Mouse (Mus musculus) heart, postnatal 4 days (tissue): ENCODE measurements around the gene R3hcc1l. TPM values are rescaled to one million over a fixed set of nuclear protein-coding genes. Genes with fewer than 3 reads are reported as not detected.

Experiments used
- DNase-seq: peaks from one replicate; pipeline ENCODE4 v3.0.0; 2021
- total RNA-seq, 2 experiments: library from RNA; stranded (reverse); gene quantifications; 2 replicates each; pipeline ENCODE4 v1.2.3; 2021

R3hcc1l gene
- total RNA-seq, 2 experiments from 2014 or later = 17.7 to 18.0 TPM

- no peak for DNase-seq
Measured at GRCm38 (mm10) chr19:42601445-42601844, 82.9 kb downstream of the R3hcc1l start.

GRCm38 (mm10) chr19:42602041-42602440 lies 83.5 kb downstream of the R3hcc1l start:
- DNase-seq = no peak

DNA sequence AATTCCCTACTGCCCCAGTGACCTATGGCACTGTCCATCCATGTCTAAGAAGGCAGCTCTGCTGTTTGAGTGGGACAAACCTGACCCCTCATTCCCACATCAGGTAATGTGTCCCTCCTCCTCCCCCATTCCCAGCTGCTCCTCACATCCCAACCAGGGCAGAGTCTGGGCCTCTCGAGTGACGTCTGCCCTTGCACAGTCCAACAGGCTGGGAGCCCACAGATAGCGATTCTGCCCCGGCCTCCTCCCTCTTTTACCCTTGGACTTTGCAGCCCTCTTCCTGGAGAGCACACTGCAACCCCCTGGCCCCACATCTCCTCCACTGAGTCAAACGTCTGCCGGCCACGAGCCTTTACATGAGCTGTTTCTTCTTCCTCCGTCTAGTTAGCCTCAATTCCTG lies 84.0 kb downstream of the R3hcc1l start:
- no peak for DNase-seq

DNA sequence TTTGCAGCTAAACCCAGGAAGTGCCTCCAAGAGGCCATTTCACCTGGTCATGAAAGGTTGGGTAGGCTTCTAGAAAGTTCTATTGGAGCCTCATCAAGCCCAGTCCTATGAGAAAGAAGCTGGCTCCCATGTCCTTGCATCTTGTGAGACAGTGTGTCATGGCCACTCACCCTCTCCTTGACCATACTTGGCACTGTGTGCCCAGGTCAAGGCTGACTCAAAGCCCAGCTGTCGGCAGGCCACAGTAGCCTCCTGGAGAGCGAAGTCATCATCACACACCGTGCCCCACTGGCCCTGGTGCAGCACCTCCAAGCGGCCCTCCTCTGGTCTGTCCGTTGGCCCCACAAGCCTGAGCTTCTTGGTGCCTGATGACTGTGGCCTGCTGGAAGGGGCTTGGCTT lies 89.5 kb downstream of the R3hcc1l start:
- DNase-seq = no peak

GRCm38 (mm10) chr19:42609716-42610115 lies 91.2 kb downstream of the R3hcc1l start:
- no peak for DNase-seq

DNA sequence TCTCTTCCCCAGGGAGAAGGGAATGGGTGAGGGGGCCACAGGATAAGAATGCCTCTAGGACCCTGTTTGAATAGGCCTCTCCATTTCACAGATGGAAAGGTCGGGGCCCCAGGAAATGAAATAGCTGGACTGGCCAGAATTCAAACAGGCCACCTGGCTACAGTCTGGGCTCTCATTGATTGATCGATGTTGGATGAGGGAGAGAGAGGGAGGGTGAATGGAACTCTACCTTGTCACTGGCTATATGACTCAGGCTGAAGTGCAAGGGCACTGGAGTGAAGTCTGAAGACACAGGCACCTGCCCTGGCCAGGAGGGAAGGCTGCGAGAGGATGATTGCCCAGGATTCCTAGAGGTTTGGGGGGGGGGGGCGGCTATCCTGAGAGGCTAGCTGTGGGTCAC lies 93.2 kb downstream of the R3hcc1l start:
- no peak for DNase-seq

DNA sequence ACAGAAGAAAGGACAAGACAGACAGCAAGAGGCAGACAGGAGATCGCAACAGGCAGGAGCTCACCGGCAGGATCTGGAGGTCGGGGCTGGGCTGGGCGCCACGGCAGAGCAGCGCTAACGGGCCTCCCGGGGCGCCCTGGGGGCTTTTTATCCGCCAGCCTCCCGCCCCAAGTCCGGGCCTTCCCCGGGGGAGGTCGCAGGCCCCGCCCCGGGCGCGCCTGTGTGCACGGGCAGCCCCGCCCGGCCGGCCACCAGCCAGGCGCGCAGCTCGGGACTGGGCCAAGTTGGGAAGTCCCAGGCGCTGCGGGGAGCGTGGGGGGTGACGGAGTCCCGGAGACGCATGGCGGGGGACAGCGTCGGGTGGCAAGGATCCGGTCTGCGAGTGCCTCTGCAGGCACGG lies 94.1 kb downstream of the R3hcc1l start, which contains the start of gene Loxl4:
TSS of gene Loxl4 (minus strand) at position 160 of the 400 bp plus-strand sequence.
- peak; percentile 79 for DNase-seq

DNA sequence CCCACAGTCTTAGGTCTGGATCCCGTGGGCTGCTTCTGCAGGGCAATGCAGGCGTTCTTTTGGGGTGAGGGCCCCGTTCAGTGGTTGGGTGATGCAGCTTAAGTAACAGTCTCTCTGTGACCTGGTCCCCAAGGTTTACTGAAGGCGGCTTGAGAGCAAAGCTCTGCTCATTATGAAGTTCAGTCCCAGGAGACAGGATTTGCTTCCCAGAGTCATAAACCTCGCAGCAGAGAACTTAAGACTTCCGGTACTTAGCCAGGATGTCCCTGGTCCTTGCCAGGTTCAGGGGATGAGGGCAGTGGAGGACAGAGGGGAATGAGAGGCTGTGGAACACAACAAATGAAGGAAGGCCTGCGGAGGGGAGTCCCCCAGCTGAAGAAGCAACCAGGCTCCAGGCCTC lies 94.6 kb downstream of the R3hcc1l start:
- no peak for DNase-seq

DNA sequence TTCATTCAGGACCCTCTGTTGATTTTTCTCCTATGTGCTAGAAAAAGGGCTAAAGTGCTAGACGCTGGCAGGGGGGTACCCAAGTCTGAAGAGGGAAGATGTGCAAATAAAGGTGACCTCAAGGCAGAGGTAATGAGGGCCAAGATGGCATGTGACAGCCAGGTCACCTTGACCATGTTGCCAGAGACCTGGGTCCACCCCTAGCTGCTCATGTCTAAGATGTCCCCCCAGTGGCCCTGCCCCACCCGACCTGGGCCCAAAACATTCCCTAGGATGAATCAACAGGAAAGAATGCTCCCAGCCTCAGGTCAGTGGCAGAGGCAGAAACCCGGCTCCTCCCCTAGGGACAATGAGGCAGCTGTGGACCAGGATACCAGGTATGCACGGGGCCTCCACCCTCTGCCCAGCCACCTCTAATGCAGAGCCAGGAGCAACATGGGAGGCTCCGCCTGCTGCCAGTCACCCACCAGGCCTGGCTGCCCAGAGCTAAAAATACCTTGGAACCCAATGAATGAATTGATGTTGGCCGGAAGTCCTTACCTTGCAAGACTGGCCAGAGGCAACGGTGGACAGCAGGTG lies 95.2 kb downstream of the R3hcc1l start:
- peak; percentile 33 for DNase-seq

- DNase-seq = peak; percentile 75
Measured at GRCm38 (mm10) chr19:42628068-42628467, 109.5 kb downstream of the R3hcc1l start.

- peak; percentile 54 for DNase-seq
Measured at GRCm38 (mm10) chr19:42631541-42631961, 113.0 kb downstream of the R3hcc1l start.

- no peak for DNase-seq
Measured at GRCm38 (mm10) chr19:42632301-42632700, 113.7 kb downstream of the R3hcc1l start.

- no peak for DNase-seq
Measured at GRCm38 (mm10) chr19:42633650-42634049, 115.1 kb downstream of the R3hcc1l start.

GRCm38 (mm10) chr19:42636631-42637030 lies 118.1 kb downstream of the R3hcc1l start:
- peak; percentile 43 for DNase-seq

- peak; percentile 66 for DNase-seq
Measured at GRCm38 (mm10) chr19:42638604-42639481, 120.3 kb downstream of the R3hcc1l start.

GRCm38 (mm10) chr19:42639544-42639943 lies 121.0 kb downstream of the R3hcc1l start:
- peak; percentile 1 for DNase-seq

GRCm38 (mm10) chr19:42640211-42640610 lies 121.7 kb downstream of the R3hcc1l start:
- peak; percentile 2 for DNase-seq

Other genes starting within 250 kb of the R3hcc1l start
- under 1 TPM; 0.29 to 0.52 TPM for gene Crtac1, start 87.0 kb upstream of the R3hcc1l start, total RNA-seq
- 1 to 10 TPM; 1.9 TPM for gene Loxl4, start 94.1 kb downstream of the R3hcc1l start, total RNA-seq
- gene Pyroxd2, start 234.0 kb downstream of the R3hcc1l start, total RNA-seq = 1 to 10 TPM; 7.6 to 8.2 TPM